Mouse (Mus musculus) stomach, postnatal 0 days (tissue): ENCODE measurements around the gene Man2a2.

Source experiments
- CTCF ChIP-seq: IDR thresholded peaks from 2 replicates; pipeline ENCODE4 v1.5.1; 2016; ENCODE audit warnings: antibody characterized with exemption, low read depth, mild to moderate bottlenecking, moderate library complexity
- EP300 ChIP-seq: optimal IDR thresholded peaks from 2 replicates; pipeline ENCODE3; 2016; ENCODE audit warnings: antibody characterized with exemption

GRCm38 (mm10) chr7:80387633-80388543 is 16.7 kb upstream of the Man2a2 start, which contains the start of gene Fes:
- TF ChIP-seq CTCF (no peak), EP300 (no peak)
